Mouse (Mus musculus) lung, adult 2 months (tissue): Measurements from ENCODE around the gene Ifnl3.

Experiments
- CTCF ChIP-seq: fragments of 200-500 bp; IDR thresholded peaks from 2 replicates; pipeline ENCODE4 v1.5.1; 2011; ENCODE audit warnings: mild to moderate bottlenecking, low read length, control low read depth; ENCODE audit not compliant: insufficient read depth
- POLR2A ChIP-seq: fragments of 200-500 bp; IDR thresholded peaks from 2 replicates; pipeline ENCODE4 v1.6.1; 2011; ENCODE audit warnings: low read depth, mild to moderate bottlenecking, control low read depth, low read length, borderline replicate concordance; ENCODE audit errors: extremely low read depth

- TF ChIP-seq CTCF (no peak), POLR2A (peak; percentile 62; the same call in 1 of the 2 replicates)
Observed at GRCm38 (mm10) chr7:28570291-28570981, 47.8 kb downstream of the Ifnl3 start.
